Mouse (Mus musculus) neural tube, embryonic 14.5 days (tissue): ENCODE results near the gene Gm10392. TPM values are rescaled to one million over a fixed set of nuclear protein-coding genes. Genes with fewer than 3 reads are reported as not detected.

ENCODE experiments used
- ATAC-seq: fragments of 200-750 bp; cut with Nextera tagmentation; 2 replicates; pipeline ENCODE4 v1.8.0; 2017; ENCODE audit warnings: low read depth, mild to moderate bottlenecking, moderate TSS enrichment, moderate library complexity
- H3K27ac ChIP-seq: fragments of 300-500 bp; sonication (generic); 2 replicates; pipeline ENCODE4 v1.5.1; 2014; ENCODE audit warnings: low read depth, mild to moderate bottlenecking, control low read depth, low read length, moderate library complexity, mixed read lengths
- H3K27me3 ChIP-seq: fragments of 300-500 bp; sonication (generic); 2 replicates; pipeline ENCODE4 v1.6.1; 2014; ENCODE audit warnings: low read length; ENCODE audit not compliant: control insufficient read depth, insufficient read depth
- H3K36me3 ChIP-seq: fragments of 300-500 bp; sonication (generic); 2 replicates; pipeline ENCODE4 v1.6.1; 2014; ENCODE audit warnings: low read length, mixed read lengths; ENCODE audit not compliant: control insufficient read depth, insufficient read depth
- H3K4me1 ChIP-seq: fragments of 300-500 bp; sonication (generic); 2 replicates; pipeline ENCODE4 v1.6.1; 2014; ENCODE audit warnings: low read length; ENCODE audit not compliant: control insufficient read depth, insufficient read depth
- H3K4me2 ChIP-seq: fragments of 300-500 bp; sonication (generic); 2 replicates; pipeline ENCODE4 v1.6.1; 2014; ENCODE audit warnings: mild to moderate bottlenecking, low read depth, low read length, control low read depth
- H3K4me3 ChIP-seq: fragments of 300-500 bp; sonication (generic); 2 replicates; pipeline ENCODE4 v1.5.1; 2014; ENCODE audit warnings: low read depth, low read length, control low read depth, mixed read lengths
- H3K9ac ChIP-seq: fragments of 300-500 bp; sonication (generic); replicated peaks from 2 replicates; pipeline ENCODE4 v1.6.1; 2014; ENCODE audit warnings: low read depth, mild to moderate bottlenecking, control low read depth, low read length, mixed read lengths
- H3K9me3 ChIP-seq: fragments of 300-500 bp; sonication (generic); 2 replicates; pipeline ENCODE4 v1.6.1; 2016; ENCODE audit warnings: low read length; ENCODE audit not compliant: control insufficient read depth
- WGBS: fragments of 180-500 bp; shearing (Covaris S2); extraction: QIAGEN DNeasy Blood & Tissue Kit; methylation state at CpG from one replicate; pipeline ENCODE4 v1.1.7; 2014; 5-methylcytosine and 5-hydroxymethylcytosine counted together
- polyA plus RNA-seq: library from polyadenylated mRNA; unstranded; fragments of >200 nt; fragmentation: Nextera tagmentation; extraction: Ambion mirVana; gene quantifications from 2 replicates; pipeline ENCODE4 v1.2.1, GENCODE M21; 2014

Gm10392 gene
- polyA plus RNA-seq, 1 experiment from 2014 or later = not detected

DNA sequence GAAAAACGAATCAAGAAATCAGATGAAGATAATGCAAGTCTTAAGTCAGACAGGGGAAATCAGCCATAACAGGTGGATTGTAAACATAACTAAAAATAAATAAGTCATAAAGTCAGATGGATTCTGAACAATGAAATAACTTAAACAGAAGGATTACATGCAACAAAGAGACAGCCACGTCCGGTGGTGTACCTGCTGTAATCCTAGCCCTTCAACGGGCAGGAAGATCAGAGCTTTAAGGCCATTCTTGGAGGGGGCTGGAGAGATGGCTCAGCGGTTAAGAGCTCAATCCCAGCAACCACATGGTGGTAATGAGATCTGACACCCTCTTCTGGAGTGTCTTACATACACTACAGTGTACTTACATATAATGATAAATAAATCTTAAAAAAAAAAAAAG lies 7.7 kb downstream of the Gm10392 start:
- no peak for ATAC-seq
- no peak overlapping the region for H3K9ac ChIP-seq
- H3K27me3 ChIP-seq = peaks cover 10% of the 10 kb centered on the region
- no peak overlapping the region for H3K27ac ChIP-seq
- 84% methylated on average over 5 of the region's 5 CpGs for WGBS
- no peak overlapping the region for H3K4me3 ChIP-seq
- no peak overlapping the region for H3K4me2 ChIP-seq
- peaks cover 21% of the 10 kb centered on the region for H3K4me1 ChIP-seq
- H3K9me3 ChIP-seq = no peaks in the 10 kb centered on the region
- H3K36me3 ChIP-seq = peaks cover 14% of the 10 kb centered on the region

DNA sequence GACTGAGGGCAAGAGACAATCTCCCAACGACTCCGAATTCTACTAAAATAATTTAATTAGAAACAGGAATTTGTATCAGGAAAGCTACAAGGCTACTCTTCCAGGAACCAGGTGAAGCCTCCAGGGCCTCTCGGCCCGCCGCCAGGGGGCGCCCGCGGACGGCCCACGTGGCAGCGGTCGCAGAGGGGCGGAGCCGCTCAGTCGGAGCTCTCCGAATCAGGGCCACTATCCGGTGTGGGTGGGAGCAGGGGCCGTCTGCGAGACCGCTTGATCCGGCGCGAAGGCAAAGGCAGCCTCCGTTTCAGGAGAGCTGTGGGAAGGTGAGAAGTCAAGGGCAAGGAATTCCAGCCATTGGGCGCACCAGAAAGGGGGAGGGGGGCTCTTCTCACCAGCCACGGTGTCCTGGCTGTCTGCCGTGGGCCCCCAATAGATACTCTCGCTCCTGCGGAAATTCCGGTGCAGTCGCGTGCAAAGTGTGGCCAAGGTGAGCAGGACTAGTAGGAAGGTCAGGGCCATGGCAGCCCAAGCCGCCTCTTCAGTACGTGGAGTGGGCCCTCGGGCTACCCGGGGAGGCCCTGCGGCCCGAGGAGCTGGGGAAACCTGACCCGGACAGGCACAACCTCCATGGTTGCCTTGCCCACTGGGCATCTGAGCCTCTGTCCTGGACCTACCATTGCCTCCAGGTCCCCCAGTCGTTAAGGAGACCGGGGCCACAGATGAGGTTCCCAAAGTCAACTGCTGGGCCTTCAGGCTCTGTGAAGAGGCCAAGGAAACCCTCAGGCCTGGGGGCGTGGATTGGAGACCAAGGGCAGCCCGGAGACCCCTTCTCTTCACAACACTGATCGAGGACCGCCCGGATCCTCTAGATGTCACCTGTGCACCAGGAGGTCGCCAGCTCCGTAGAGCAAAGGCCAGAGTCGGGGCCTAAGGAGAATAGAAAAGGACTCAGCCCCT lies 10.7 kb downstream of the Gm10392 start:
- peak overlapping the region; percentile 50; the same call in 1 of the 2 replicates for H3K9ac ChIP-seq
- H3K36me3 ChIP-seq = peaks cover 43% of the 10 kb centered on the region
- peak; percentile 50; the same call in 1 of the 2 replicates for ATAC-seq
- H3K4me2 ChIP-seq = peak overlapping the region; percentile 55
- no peaks in the 10 kb centered on the region for H3K9me3 ChIP-seq
- peak overlapping the region; percentile 21 for H3K4me3 ChIP-seq
- H3K27me3 ChIP-seq = no peaks in the 10 kb centered on the region
- 20% methylated on average over 49 of the region's 49 CpGs for WGBS
- H3K27ac ChIP-seq = no peak overlapping the region
- 0 out of 2 replicates have a peak, but pooled peaks cover 4% of the 10 kb centered on the region for H3K4me1 ChIP-seq

DNA sequence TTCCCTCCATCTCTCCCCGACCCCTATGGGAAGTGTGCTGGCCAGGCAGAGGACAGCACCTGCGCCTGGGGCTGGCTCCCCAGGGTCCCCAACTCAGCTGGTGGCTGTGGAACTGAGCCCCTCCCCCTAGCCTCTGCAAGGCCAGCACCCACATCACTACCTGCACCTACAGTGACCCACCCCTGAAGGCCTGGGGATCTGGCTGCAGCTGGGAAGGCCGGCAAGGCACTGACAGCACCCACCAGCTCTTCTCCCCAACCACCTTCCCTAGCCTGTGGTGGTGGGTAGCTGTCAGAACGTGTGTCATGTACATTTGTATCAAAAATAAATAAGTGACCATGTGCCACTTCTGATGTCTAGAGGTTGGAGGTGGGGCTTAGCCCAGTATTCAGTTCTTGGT lies 11.6 kb downstream of the Gm10392 start:
- ATAC-seq = peak; percentile 31; the same call in 1 of the 2 replicates
- Histone ChIP-seq H3K27ac (no peak overlapping the region), H3K27me3 (no peaks in the 10 kb centered on the region), H3K9me3 (no peaks in the 10 kb centered on the region), H3K4me2 (no peak overlapping the region), H3K9ac (no peak overlapping the region), H3K36me3 (peaks cover 52% of the 10 kb centered on the region), H3K4me1 (0 out of 2 replicates have a peak, but pooled peaks cover 4% of the 10 kb centered on the region), H3K4me3 (no peak overlapping the region)
- 77% methylated on average over 4 of the region's 4 CpGs for WGBS

DNA sequence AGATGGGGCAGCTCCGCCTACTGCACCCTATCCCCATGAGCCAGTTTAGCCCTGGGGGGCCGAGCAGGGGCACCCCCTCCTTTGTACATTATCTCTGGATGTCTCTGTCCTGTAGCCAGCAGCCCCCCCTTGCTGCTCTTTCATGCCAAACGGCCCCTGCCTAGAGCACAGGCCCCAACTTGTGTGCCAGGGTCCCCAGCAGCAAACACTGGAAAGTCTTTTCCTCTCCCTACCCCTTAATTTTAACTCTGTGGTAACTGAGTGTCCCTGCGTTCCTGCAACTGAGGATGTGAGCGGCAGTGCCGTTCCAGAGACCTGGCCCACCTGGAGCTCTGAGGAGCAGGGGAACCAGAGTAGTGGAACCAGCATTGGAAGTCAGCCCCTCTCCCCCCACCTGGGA lies 12.1 kb downstream of the Gm10392 start:
- H3K9me3 ChIP-seq = no peaks in the 10 kb centered on the region
- no peak for ATAC-seq
- H3K27me3 ChIP-seq = no peaks in the 10 kb centered on the region
- H3K4me2 ChIP-seq = no peak overlapping the region
- H3K9ac ChIP-seq = no peak overlapping the region
- H3K36me3 ChIP-seq = peaks cover 52% of the 10 kb centered on the region
- no peak overlapping the region for H3K4me3 ChIP-seq
- 0 out of 2 replicates have a peak, but pooled peaks cover 4% of the 10 kb centered on the region for H3K4me1 ChIP-seq
- H3K27ac ChIP-seq = no peak overlapping the region
- 92% methylated on average over 6 of the region's 6 CpGs for WGBS

DNA sequence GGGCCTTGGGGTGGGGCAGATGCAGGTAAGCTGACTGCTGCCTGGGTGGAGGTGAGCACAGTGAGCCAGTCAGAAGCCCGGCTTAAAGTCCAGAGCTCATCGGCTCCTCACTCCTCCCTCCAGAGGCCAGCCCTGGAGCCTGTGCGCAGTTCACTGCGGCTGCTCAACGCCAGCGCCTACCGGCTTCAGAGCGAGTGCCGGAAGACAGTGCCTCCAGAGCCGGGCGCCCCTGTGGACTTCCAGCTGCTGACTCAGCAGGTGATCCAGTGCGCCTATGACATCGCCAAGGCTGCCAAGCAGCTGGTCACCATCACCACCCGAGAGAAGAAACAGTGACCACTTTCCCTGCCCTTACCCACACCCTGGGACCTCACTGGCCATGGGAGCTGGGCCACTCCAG lies 12.7 kb downstream of the Gm10392 start:
- no peak for ATAC-seq
- Histone ChIP-seq H3K9ac (no peak overlapping the region), H3K36me3 (peaks cover 52% of the 10 kb centered on the region), H3K27ac (no peak overlapping the region), H3K27me3 (no peaks in the 10 kb centered on the region), H3K4me1 (0 out of 2 replicates have a peak, but pooled peaks cover 4% of the 10 kb centered on the region), H3K9me3 (no peaks in the 10 kb centered on the region), H3K4me2 (no peak overlapping the region), H3K4me3 (no peak overlapping the region)
- 88% methylated on average over 14 of the region's 14 CpGs for WGBS

DNA sequence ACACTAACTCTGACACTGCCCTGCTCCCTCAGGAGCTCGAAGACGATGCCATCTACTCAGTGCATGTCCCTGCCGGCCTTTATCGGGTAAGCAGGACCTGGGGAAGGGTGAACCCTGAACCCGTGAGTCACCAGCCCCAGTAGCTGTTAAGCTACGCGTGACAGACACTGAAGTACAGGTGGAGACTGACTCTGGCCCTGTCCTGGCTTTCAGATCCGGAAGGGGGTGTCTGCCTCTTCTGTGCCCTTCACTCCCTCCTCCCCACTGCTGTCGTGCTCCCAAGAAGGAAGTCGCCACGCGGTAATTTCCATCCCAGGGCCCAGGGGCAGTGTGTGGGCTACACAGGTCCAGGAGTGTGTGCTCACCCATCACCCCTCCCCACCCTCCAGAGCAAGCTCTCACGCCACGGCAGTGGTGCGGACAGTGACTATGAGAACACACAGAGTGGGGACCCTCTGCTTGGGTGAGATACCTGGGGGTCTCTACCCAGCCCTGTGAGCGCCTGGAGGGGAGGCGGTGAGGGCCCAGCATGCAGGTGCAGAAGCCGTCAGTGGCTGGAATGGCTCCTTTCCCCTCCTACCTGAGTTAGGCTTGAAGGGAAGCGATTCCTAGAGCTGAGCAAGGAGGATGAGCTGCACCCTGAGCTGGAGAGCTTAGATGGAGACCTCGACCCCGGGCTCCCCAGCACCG lies 13.6 kb downstream of the Gm10392 start:
- WGBS = 91% methylated on average over 22 of the region's 22 CpGs
- Histone ChIP-seq H3K4me3 (no peak overlapping the region), H3K9me3 (no peaks in the 10 kb centered on the region), H3K27me3 (no peaks in the 10 kb centered on the region), H3K27ac (no peak overlapping the region), H3K4me1 (peaks cover 8% of the 10 kb centered on the region; the same call in 1 of the 2 replicates), H3K36me3 (peaks cover 53% of the 10 kb centered on the region), H3K4me2 (no peak overlapping the region), H3K9ac (no peak overlapping the region)
- ATAC-seq = no peak

DNA sequence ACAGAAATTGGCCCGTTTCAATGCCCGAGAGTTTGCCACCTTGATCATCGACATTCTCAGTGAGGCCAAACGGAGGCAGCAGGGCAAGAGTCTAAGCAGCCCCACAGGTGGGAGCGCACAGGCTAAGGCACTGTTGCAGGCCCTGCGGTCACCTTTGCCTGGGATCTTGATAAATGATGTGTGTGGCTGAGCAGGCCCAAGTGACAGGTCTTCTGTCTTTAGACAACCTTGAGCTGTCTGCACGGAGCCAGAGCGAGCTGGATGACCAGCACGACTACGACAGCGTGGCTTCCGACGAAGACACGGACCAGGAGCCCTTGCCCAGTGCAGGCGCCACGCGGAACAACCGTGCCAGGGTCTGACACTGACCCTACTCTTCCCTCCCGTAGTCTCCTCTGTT lies 14.6 kb downstream of the Gm10392 start:
- H3K27me3 ChIP-seq = no peaks in the 10 kb centered on the region
- H3K4me3 ChIP-seq = no peak overlapping the region
- H3K27ac ChIP-seq = no peak overlapping the region
- peaks cover 8% of the 10 kb centered on the region; the same call in 1 of the 2 replicates for H3K4me1 ChIP-seq
- H3K36me3 ChIP-seq = peaks cover 63% of the 10 kb centered on the region
- H3K4me2 ChIP-seq = no peak overlapping the region
- ATAC-seq = no peak
- 95% methylated on average over 19 of the region's 19 CpGs for WGBS
- no peak overlapping the region for H3K9ac ChIP-seq
- no peaks in the 10 kb centered on the region for H3K9me3 ChIP-seq

DNA sequence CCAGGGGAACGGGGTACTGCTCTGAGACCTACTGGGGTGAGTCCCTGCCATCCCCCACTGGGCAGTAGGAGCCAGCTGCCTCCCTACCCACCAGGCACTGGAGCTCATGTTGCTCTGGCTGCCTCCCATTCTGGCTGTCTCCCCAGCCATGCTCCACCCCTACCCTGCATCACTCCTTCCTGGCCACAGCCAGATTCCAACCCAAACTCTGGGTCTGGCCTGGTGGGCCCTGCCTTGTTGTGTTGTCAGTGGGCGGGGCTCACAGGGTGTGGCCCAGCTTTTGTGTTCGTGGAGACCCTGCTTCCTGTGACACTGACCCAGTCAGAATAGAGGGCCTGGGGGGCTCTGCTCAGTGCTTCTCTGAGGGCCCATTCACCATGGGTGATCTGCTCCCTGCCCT lies 15.5 kb downstream of the Gm10392 start:
- WGBS = 53% methylated on average over 3 of the region's 3 CpGs
- Histone ChIP-seq H3K9ac (no peak overlapping the region), H3K27me3 (no peaks in the 10 kb centered on the region), H3K27ac (no peak overlapping the region), H3K4me3 (no peak overlapping the region), H3K4me1 (peaks cover 8% of the 10 kb centered on the region; the same call in 1 of the 2 replicates), H3K4me2 (no peak overlapping the region), H3K9me3 (no peaks in the 10 kb centered on the region), H3K36me3 (peaks cover 64% of the 10 kb centered on the region)
- ATAC-seq = no peak

DNA sequence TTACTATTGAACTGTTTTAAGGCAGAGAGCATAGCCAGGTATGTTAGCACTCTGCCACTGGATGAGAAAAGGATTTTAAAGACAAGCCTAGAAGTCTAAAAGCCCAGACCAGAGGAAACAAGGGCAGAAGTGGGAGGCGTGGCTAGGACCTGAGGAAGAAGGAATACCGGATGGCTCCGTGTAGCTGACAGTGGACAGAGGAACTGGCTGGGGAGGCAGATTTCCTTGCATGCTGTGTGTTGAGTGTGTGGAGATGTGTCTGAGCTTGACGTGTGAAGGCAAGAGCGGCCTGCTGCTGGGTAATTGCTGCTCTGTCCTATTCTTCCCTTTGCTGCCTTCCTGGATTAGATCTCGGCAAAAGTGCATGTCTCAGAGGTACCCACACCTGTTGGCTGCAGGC lies 16.5 kb downstream of the Gm10392 start:
- no peak for ATAC-seq
- H3K9ac ChIP-seq = no peak overlapping the region
- H3K9me3 ChIP-seq = no peaks in the 10 kb centered on the region
- H3K4me2 ChIP-seq = no peak overlapping the region
- peaks cover 61% of the 10 kb centered on the region for H3K36me3 ChIP-seq
- no peaks in the 10 kb centered on the region for H3K27me3 ChIP-seq
- H3K4me1 ChIP-seq = peaks cover 11% of the 10 kb centered on the region; the same call in 1 of the 2 replicates
- no peak overlapping the region for H3K27ac ChIP-seq
- no peak overlapping the region for H3K4me3 ChIP-seq
- WGBS = 92% methylated on average over 6 of the region's 6 CpGs
